Mouse (Mus musculus): ENCODE measurements around the gene Gdap1l1. TPM values are rescaled to one million over a fixed set of nuclear protein-coding genes. Genes with fewer than 3 reads are reported as not detected.
A peak's percentile ranks its signal among the peaks of the same experiment; 100 is the strongest.

Gdap1l1 gene
- polyA plus RNA-seq, 1 experiment from 2014 or later = 114 TPM

DNA sequence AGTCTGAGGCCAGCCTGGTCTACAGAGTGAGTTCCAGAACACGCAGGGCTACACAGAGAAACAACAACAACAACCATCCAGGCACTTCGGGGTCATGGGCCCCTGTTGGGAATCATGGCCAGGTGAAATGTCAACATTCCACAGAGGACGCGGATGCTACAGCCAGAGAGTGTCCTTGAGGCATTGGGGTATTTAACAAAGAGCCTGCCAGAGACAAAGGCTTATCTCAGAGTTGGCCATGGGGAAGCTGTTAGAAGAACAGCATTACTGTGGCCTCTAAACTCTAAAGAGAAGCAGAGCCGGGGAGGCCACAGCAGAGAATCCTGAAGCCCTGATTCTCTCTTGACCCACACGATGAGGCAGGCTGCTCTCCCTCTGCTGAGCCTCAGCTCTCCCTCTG is 30.6 kb downstream of the Gdap1l1 start:
- 93% methylated on average over 6 of the region's 6 CpGs for WGBS
- H3K4me3 ChIP-seq (replicated peaks) = no peak overlapping the region
- no peak overlapping the region for H3K9ac ChIP-seq (replicated peaks)
- H3K4me1 ChIP-seq (replicated peaks) = peaks cover 12% of the 10 kb centered on the region
- peaks cover 41% of the 10 kb centered on the region for H3K36me3 ChIP-seq
- H3K27ac ChIP-seq = no peak overlapping the region
- no peaks in the 10 kb centered on the region for H3K9me3 ChIP-seq
- no peaks in the 10 kb centered on the region for H3K27me3 ChIP-seq
- ATAC-seq = no peak
- no peak overlapping the region for H3K4me2 ChIP-seq (replicated peaks)

DNA sequence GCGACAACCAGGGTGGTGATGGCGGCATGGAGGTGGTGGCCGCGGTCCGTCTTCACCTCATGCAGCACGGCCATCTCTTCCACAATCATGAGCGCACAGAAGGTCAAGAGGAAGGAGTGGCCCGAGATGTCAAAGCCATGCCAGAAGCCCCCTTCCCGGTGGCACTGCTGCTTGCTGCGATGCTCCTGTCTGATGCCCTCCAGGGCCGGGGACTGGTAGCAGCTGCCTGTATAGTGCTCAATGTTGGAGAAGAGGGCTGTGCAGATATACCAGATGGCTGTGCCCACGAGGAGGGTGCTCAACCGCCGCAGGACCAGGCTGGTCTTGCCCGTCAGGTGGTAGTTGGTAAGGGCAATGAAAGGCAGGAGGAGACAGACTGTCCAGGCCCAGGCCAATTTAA is 31.4 kb downstream of the Gdap1l1 start:
- Histone ChIP-seq H3K9ac (replicated peaks) (no peak overlapping the region), H3K4me2 (replicated peaks) (no peak overlapping the region)
- ATAC-seq = no peak

DNA sequence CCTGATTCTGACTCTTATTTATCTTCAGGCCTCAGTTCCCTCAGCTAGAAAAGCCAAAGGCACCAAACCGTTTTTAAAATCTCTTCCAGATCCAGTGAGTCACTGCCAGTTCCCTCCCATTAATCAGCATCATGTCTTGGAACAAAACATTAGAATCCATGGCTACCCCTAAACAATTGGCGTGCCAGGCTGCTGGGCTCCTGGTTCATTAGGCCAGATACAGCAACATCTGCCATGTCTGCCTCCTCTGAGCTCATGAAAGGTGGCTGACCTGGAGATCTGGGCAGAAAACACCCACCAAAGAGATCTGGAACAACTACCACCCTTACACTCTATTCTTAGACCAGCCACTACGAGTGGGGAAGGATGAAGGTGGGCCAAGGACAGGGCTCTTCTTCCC is 32.9 kb downstream of the Gdap1l1 start:
- H3K4me3 ChIP-seq (replicated peaks) = peak overlapping the region; percentile 91; the same call in 1 of the 2 replicates
- ATAC-seq = no peak
- H3K4me1 ChIP-seq (replicated peaks) = peaks cover 12% of the 10 kb centered on the region
- 79% methylated on average over 3 of the region's 3 CpGs for WGBS
- H3K9me3 ChIP-seq = no peaks in the 10 kb centered on the region
- peak overlapping the region; percentile 88 for H3K9ac ChIP-seq (replicated peaks)
- peak overlapping the region; percentile 91 for H3K4me2 ChIP-seq (replicated peaks)
- no peak overlapping the region for H3K27ac ChIP-seq
- H3K27me3 ChIP-seq = no peaks in the 10 kb centered on the region
- H3K36me3 ChIP-seq = peaks cover 33% of the 10 kb centered on the region

More for the DNA sequence above, 31.4 kb downstream of the Gdap1l1 start:
- no peak overlapping the region for H3K27ac ChIP-seq
- H3K36me3 ChIP-seq = peaks cover 41% of the 10 kb centered on the region
- WGBS = 95% methylated on average over 15 of the region's 15 CpGs
- no peaks in the 10 kb centered on the region for H3K27me3 ChIP-seq
- H3K4me1 ChIP-seq (replicated peaks) = peaks cover 12% of the 10 kb centered on the region
- H3K4me3 ChIP-seq (replicated peaks) = no peak overlapping the region
- no peaks in the 10 kb centered on the region for H3K9me3 ChIP-seq

DNA sequence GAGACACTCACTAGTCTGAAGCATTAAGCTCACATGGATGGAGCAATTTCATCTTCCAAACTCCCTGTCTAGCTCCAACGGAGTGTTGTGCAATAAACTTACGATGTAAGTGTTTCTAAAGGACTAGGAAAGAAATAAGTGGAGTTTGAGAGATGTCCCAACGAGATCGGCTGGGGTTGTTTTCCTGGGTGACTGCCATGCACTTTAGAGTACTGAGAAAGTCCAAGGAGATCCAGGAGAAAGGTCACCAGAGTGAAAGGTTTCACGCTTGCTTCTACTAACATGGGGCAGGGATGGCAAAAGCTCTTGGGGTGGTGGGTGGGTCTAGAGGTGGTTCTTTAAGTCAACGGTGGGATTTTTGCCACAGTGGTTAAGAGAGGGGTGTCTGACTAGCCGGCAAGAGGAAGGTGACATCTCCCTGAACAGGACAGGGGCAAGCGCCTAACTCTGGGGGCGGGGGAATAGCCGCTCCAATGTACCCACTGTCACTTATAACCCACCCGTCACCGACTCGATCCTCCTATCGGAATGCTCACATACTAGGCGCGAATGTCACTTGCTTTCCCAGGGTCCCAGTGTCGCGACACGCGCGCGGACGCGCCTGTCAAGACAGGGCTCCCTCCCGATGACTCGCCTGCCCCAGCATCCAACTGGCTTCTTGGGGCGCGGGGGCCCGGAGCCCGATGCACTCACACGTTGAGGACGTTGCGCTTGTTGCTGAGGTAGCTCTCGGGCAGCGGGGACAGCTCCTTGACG is 33.6 kb downstream of the Gdap1l1 start:
- Histone ChIP-seq H3K36me3 (peaks cover 26% of the 10 kb centered on the region), H3K9me3 (no peaks in the 10 kb centered on the region), H3K27ac (peak overlapping the region; percentile 82), H3K4me1 (replicated peaks) (peaks cover 12% of the 10 kb centered on the region), H3K27me3 (no peaks in the 10 kb centered on the region), H3K4me3 (replicated peaks) (peak overlapping the region; percentile 91), H3K9ac (replicated peaks) (peak overlapping the region; percentile 88), H3K4me2 (replicated peaks) (peak overlapping the region; percentile 91)
- 5% methylated on average over 36 of the region's 36 CpGs for WGBS
- ATAC-seq = no peak; the same call in none of the 2 replicates

DNA sequence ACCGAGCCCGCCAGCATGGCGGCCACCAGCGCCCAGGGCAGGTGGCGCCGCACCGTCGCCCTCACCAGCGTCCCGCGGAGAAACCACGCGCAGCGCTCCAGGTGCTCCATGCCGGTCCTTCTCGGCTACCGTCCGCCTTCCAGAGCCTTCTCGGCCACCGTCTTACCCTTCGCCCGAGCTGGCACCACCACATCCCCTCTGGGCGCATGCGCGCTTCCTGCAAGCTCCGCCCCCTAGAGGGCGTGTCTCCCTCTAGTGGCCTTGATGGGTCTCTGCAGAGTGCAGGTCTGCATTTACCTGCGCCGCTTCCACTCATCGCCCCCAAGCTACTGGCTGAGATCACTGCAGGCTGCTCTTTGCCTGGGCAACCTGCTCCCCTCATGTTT is 34.2 kb downstream of the Gdap1l1 start, which contains the start of gene Fitm2:
TSS of gene Fitm2 (minus strand) at position 164 of the 386 bp plus-strand sequence.
- H3K27me3 ChIP-seq = no peaks in the 10 kb centered on the region
- H3K27ac ChIP-seq = peak within 1 kb of the TSS; percentile 82
- peak within 1 kb of the TSS; percentile 91 for H3K4me2 ChIP-seq (replicated peaks)
- peaks cover 24% of the 10 kb centered on the region for H3K36me3 ChIP-seq
- peaks cover 12% of the 10 kb centered on the region for H3K4me1 ChIP-seq (replicated peaks)
- H3K9ac ChIP-seq (replicated peaks) = peak within 1 kb of the TSS; percentile 88
- WGBS = under 1% methylated on average over 30 of the region's 30 CpGs
- peak; percentile 97 for ATAC-seq
- H3K9me3 ChIP-seq = no peaks in the 10 kb centered on the region
- peak within 1 kb of the TSS; percentile 91 for H3K4me3 ChIP-seq (replicated peaks)

DNA sequence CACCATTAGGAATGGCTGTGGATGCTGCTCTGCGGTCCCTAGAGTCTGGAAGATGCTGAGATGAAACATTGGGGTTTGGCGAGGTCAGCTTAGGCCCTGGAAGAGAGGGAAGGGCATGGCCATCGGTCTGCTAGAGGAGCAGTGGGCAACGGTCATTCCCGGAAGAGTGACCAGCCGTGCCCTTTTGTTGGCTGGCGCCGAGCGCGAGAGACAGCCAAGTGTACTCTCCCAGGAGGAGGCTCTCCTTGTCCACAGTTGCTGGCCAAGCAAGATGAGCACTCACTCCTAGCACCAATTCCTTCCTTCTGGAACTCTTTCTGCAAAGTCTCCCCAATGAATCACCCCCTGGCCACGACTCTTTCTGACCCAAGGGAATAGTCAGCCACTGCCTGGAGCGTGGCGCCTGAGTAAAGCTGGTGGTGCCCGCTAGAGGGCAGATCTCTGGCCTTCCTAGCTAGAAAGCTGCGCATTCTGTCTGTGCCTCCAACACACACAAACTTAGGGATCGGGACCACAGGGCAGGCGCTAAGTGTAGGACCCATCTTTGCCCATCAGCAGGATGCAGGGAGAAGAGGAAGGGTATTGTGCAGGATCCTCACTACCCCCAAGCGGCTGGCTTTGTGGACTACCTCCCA is 42.0 kb downstream of the Gdap1l1 start:
- Histone ChIP-seq H3K4me2 (replicated peaks) (no peak overlapping the region), H3K27ac (no peak overlapping the region), H3K9me3 (no peaks in the 10 kb centered on the region), H3K4me1 (replicated peaks) (peaks cover 8% of the 10 kb centered on the region), H3K27me3 (peaks cover 24% of the 10 kb centered on the region), H3K36me3 (no peaks in the 10 kb centered on the region), H3K9ac (replicated peaks) (no peak overlapping the region), H3K4me3 (replicated peaks) (no peak overlapping the region)
- 55% methylated on average over 18 of the region's 18 CpGs for WGBS
- no peak for ATAC-seq

DNA sequence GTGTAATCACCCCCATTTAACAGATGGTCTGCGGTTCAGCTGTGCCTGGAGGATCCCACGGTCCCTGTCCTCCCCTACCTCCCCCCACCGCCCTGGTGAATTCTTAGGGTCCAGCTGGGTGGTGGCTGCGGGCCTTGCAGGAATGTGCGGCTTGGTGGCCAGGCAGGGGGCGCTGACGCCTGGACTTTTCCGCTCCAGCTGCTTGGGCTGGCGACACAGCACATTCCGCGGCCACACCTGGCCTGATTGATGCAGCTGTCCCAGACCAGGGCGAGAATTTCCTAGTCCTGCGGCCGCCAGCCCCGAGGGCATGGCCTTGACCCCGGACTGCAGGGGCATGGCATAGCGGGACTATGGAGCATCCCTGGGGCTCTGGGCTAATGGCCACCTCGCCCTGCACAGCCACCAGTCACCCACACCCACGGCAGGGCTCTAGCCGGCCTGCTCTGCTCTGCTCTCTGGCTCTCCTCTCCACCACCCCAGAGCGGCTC is 43.3 kb downstream of the Gdap1l1 start:
- peak overlapping the region; percentile 29 for H3K4me3 ChIP-seq (replicated peaks)
- H3K27me3 ChIP-seq = peaks cover 24% of the 10 kb centered on the region
- no peak overlapping the region for H3K27ac ChIP-seq
- no peaks in the 10 kb centered on the region for H3K36me3 ChIP-seq
- under 1% methylated on average over 21 of the region's 21 CpGs for WGBS
- H3K9me3 ChIP-seq = no peaks in the 10 kb centered on the region
- peaks cover 8% of the 10 kb centered on the region for H3K4me1 ChIP-seq (replicated peaks)
- H3K9ac ChIP-seq (replicated peaks) = peak overlapping the region; percentile 59
- peak overlapping the region; percentile 57 for H3K4me2 ChIP-seq (replicated peaks)
- peak; percentile 60; the same call in 1 of the 2 replicates for ATAC-seq

DNA sequence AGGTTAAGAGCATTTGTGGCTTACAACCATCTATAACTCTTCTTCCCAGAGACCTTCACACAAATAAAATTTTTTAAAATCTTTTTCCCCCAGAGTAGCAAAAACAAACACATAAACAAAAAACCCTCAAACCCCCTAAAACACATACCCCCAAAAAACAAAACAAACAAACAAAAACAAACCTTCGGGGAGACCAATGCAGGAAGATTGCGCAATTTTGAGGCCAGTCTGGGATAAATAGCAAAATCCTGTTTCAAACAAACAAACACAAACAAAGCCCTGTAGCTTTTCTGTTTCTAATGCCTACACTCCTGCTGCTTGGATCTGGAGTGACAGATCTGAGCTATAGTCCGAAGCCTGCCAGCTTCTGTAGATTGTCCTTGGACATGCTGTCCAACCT is 49.1 kb downstream of the Gdap1l1 start:
- Histone ChIP-seq H3K9me3 (no peaks in the 10 kb centered on the region), H3K36me3 (no peaks in the 10 kb centered on the region), H3K27me3 (0 out of 2 replicates have a peak, but pooled peaks cover 2% of the 10 kb centered on the region), H3K27ac (no peak overlapping the region), H3K4me3 (replicated peaks) (no peak overlapping the region), H3K9ac (replicated peaks) (no peak overlapping the region), H3K4me1 (replicated peaks) (0 out of 2 replicates have a peak, but pooled peaks cover 3% of the 10 kb centered on the region), H3K4me2 (replicated peaks) (no peak overlapping the region)
- WGBS = 88% methylated on average over 3 of the region's 3 CpGs
- ATAC-seq = no peak

DNA sequence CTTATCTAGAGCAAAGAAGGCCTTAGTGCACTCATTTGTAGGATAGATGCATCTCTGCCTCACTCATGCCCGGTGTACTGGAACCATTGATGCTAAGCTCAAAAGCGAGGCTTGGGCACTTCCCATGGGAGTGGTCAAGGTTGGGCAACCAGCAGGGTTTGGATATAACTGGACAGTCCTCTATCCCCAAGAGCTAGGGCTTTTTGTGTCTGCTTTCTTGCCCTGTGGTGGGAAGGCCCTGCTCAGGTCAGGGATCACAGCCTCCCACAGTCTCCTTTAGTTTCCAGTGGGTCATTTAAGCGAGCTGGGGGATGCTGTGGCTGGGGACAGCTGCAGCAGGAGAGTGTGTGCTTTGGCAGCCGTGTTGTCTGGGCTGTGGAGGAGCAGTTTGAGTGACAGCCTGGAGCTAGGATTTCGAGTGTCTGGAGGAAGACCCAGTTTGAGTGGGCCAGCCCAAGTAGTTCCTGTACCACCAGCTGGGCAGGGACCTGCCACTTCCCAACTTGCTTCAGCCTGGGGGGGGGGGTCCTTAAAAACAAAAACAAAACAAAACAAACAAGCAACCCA is 51.5 kb downstream of the Gdap1l1 start:
- no peak for ATAC-seq
- H3K4me3 ChIP-seq (replicated peaks) = no peak overlapping the region
- no peaks in the 10 kb centered on the region for H3K36me3 ChIP-seq
- H3K9ac ChIP-seq (replicated peaks) = no peak overlapping the region
- H3K4me1 ChIP-seq (replicated peaks) = peaks cover 10% of the 10 kb centered on the region; the same call in 1 of the 2 replicates
- no peak overlapping the region for H3K4me2 ChIP-seq (replicated peaks)
- no peaks in the 10 kb centered on the region for H3K9me3 ChIP-seq
- 62% methylated on average over 5 of the region's 5 CpGs for WGBS
- no peaks in the 10 kb centered on the region for H3K27me3 ChIP-seq
- no peak overlapping the region for H3K27ac ChIP-seq

DNA sequence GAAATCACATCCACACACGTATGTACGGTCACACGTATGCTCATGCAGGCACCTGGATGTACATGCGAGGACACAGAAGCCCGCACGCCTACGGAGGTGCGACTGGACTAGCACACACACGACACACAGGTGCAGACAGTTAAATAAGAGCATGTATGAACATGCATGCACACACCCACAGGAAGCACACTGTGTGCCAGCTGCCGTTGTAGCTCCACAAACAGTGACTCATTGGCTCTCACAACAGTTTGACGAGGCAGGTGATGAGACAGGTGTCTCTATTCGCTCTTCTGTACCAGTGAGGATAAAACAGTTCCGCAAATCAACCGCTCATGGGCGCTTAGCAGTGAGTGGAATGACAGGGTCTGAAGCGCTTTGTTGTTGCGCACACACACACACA is 52.4 kb downstream of the Gdap1l1 start:
- no peak overlapping the region for H3K4me2 ChIP-seq (replicated peaks)
- no peak overlapping the region for H3K9ac ChIP-seq (replicated peaks)
- H3K4me1 ChIP-seq (replicated peaks) = peaks cover 10% of the 10 kb centered on the region; the same call in 1 of the 2 replicates
- ATAC-seq = no peak
- H3K27me3 ChIP-seq = no peaks in the 10 kb centered on the region
- H3K27ac ChIP-seq = no peak overlapping the region
- no peaks in the 10 kb centered on the region for H3K9me3 ChIP-seq
- no peaks in the 10 kb centered on the region for H3K36me3 ChIP-seq
- H3K4me3 ChIP-seq (replicated peaks) = no peak overlapping the region
- 92% methylated on average over 17 of the region's 17 CpGs for WGBS

DNA sequence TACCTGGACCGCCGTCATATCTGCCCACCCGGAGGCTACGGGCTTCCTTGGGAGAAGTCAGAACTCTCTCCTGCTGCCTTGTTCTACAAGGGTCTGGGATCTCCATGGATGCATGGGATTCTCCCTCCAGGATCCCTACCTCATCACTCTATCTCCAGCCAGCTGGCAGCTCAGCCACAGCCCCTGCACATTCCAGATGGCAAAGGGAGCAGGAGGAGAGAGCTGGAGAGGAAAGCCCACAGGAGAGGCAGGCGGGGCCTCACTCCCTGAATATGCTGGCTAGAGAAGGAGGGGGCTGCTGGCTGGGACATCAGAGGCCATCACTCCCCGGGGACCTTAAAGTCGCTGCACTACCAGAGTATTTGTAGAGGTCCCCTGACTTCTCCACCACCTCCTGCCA is 53.1 kb downstream of the Gdap1l1 start:
- Histone ChIP-seq H3K4me1 (replicated peaks) (peaks cover 10% of the 10 kb centered on the region; the same call in 1 of the 2 replicates), H3K27me3 (no peaks in the 10 kb centered on the region)
- WGBS = 69% methylated on average over 7 of the region's 7 CpGs

DNA sequence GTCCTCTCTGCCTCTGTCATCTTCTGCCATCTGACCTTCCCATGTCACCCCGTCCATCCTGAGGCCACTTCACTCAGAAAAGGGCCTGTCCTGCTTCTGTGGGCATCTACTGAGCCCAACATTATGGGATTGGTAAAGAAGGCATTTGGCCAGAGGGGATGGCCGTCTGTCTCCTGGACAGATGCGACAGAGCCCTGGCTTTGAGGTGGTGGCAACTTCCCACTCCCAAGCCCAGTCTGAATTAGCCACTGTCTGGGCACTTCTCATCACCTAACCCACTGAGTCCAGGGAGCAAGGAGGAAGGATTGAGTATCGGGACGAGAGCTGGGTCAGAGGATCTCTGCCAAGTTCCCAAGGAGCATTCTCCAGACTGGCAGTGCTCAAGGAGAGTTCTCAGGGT is 53.7 kb downstream of the Gdap1l1 start, which contains the start of gene R3hdml:
TSS of gene R3hdml (plus strand) at position 301 of the 400 bp plus-strand sequence.
- H3K9ac ChIP-seq (replicated peaks) = no peak within 1 kb of the TSS

More for the DNA sequence above, 53.1 kb downstream of the Gdap1l1 start:
- Histone ChIP-seq H3K4me2 (replicated peaks) (no peak overlapping the region), H3K9me3 (no peaks in the 10 kb centered on the region), H3K27ac (no peak overlapping the region), H3K4me3 (replicated peaks) (no peak overlapping the region), H3K9ac (replicated peaks) (no peak overlapping the region), H3K36me3 (no peaks in the 10 kb centered on the region)
- ATAC-seq = 0 out of 2 replicates have a peak, but pooled peaks have one; percentile 45

More for the DNA sequence above, 53.7 kb downstream of the Gdap1l1 start, which contains the start of gene R3hdml:
- no peak within 1 kb of the TSS for H3K4me2 ChIP-seq (replicated peaks)
- no peaks in the 10 kb centered on the region for H3K27me3 ChIP-seq
- peaks cover 10% of the 10 kb centered on the region; the same call in 1 of the 2 replicates for H3K4me1 ChIP-seq (replicated peaks)
- no peaks in the 10 kb centered on the region for H3K36me3 ChIP-seq
- ATAC-seq = no peak
- no peak within 1 kb of the TSS for H3K4me3 ChIP-seq (replicated peaks)
- H3K9me3 ChIP-seq = no peaks in the 10 kb centered on the region
- WGBS = 84% methylated on average over 5 of the region's 5 CpGs
- H3K27ac ChIP-seq = no peak within 1 kb of the TSS

All from midbrain, embryonic 13.5 days (tissue).